Mouse (Mus musculus) fibroblast of lung, adult 2 months (primary cell): ENCODE measurements at regions not wholly inside any gene's neighbourhood (a gene's known extent, or its start where the extent isn't known, plus 50 kb on each side); places are given as distances from the start of the nearest gene placed in this dataset.

Source experiments
- DNase-seq: peaks from one replicate; pipeline ENCODE4 v3.0.0-alpha.2; 2011; ENCODE audit warnings: low read depth

- no peak for DNase-seq
Measured at GRCm38 (mm10) chr13:84760978-84761377, 428.2 kb upstream of the Ccnh start.

GRCm38 (mm10) chr13:84761821-84762220 lies 427.4 kb upstream of the Ccnh start:
- DNase-seq: no peak

- DNase-seq: no peak
Measured at GRCm38 (mm10) chr13:84763916-84764315, 425.3 kb upstream of the Ccnh start.

- DNase-seq: no peak
Measured at GRCm38 (mm10) chr13:84771956-84772355, 417.3 kb upstream of the Ccnh start.

- DNase-seq: no peak
Measured at GRCm38 (mm10) chr13:84783017-84783937, 405.9 kb upstream of the Ccnh start.

GRCm38 (mm10) chr13:84804241-84804980 lies 384.8 kb upstream of the Ccnh start:
- no peak for DNase-seq

- no peak for DNase-seq
Measured at GRCm38 (mm10) chr13:84805190-84805589, 384.0 kb upstream of the Ccnh start.

GRCm38 (mm10) chr13:84809605-84810004 lies 379.6 kb upstream of the Ccnh start:
- DNase-seq: no peak
